Mouse (Mus musculus): ENCODE measurements around the gene Gm3239. TPM values are rescaled to one million over a fixed set of nuclear protein-coding genes. Genes with fewer than 3 reads are reported as not detected.

Gene Gm3239
- polyA plus RNA-seq (2012; rRNA removed): 1.5 and 2.7 TPM in 2 replicates

DNA sequence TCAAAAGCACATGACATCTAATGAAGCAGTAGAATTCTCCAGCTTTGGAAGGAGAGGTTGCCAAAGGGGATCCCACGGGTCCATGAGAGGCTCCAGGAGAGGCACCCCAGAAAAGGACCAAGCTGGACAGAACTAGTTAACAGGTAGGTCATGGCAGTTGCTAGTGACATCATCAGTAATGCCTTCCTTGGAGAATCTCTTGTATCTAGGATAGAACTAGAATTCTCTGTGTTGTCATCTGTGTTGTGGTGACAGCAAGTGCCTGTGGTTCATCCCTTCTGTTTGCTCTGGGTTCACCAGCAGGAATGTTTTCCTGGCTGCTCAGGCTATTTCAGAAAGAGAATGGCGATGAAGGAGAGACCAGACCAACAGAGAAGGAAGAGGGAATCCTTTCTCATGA, at the start of gene Gm3239:
TSS of gene Gm3239 (plus strand) at position 301 of the 400 bp plus-strand sequence.

GRCm38 (mm10) chr14:4632052-4632451, 31.9 kb upstream of the Gm3239 start, which contains the start of gene Gm8159:
Gene Gm8159 (plus strand): TSS chr14:4632352.

DNA sequence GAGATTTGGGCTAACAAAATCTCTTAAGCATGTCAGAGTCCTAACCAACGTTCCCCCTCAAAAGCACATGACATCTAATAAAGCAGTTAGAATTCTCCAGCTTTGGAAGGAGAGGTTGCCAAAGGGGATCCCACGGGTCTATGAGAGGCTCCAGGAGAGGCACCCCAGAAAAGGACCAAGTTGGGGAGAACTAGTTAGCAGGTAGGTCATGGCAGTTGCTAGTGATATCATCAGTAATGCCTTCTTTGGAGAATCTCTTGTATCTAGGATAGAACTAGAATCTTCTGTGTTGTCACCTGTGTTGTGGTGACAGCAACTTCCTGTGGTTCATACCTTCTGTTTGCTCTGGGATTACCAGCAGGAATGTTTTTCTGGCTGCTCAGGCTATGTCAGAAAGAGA, 44.9 kb downstream of the Gm3239 start, which contains the start of gene Gm7876:
TSS of gene Gm7876 (plus strand) at position 301 of the 400 bp plus-strand sequence.

Other genes starting within 250 kb of the Gm3239 start
- gene Gm3164, start 248.7 kb upstream of the Gm3239 start, polyA plus RNA-seq (2012; rRNA removed): 8.9 and 9.4 TPM in 2 replicates
- 7.8 and 12.6 TPM in 2 replicates for gene Gm3173, start 233.2 kb upstream of the Gm3239 start, polyA plus RNA-seq (2012; rRNA removed)
- gene Gm3182, start 182.4 kb upstream of the Gm3239 start, polyA plus RNA-seq (2012; rRNA removed): 0.13 TPM in 1 of 2 replicates, not detected in the other
- gene Gm3047, start 108.8 kb upstream of the Gm3239 start, polyA plus RNA-seq (2012; rRNA removed): not detected in 2 replicates
- gene Gm8159, start 31.8 kb upstream of the Gm3239 start, polyA plus RNA-seq (2012; rRNA removed): 0.23 and 0.57 TPM in 2 replicates
- gene Gm7876, start 45.0 kb downstream of the Gm3239 start, polyA plus RNA-seq (2012; rRNA removed): not detected in 2 replicates
- 8.6 and 8.8 TPM in 2 replicates for gene Gm3252, start 62.6 kb downstream of the Gm3239 start, polyA plus RNA-seq (2012; rRNA removed)
- gene Gm9602, start 112.1 kb downstream of the Gm3239 start, polyA plus RNA-seq (2012; rRNA removed): not detected in 2 replicates
- gene Gm3269, start 173.9 kb downstream of the Gm3239 start, polyA plus RNA-seq (2012; rRNA removed): not detected in 2 replicates
- gene Gm3264, start 191.4 kb downstream of the Gm3239 start, polyA plus RNA-seq (2012; rRNA removed): 5.6 and 5.8 TPM in 2 replicates
- gene Gm3278, start 228.2 kb downstream of the Gm3239 start, polyA plus RNA-seq (2012; rRNA removed): 0.12 and 0.52 TPM in 2 replicates

Measured in central nervous system, embryonic 18 days (tissue).